Mouse (Mus musculus) liver, embryonic 13.5 days (tissue): Measurements from ENCODE around the gene Myadm. TPM values are rescaled to one million over a fixed set of nuclear protein-coding genes. Genes with fewer than 3 reads are reported as not detected.
"Not testable (repeated sequence)": the region's sequence is repeated elsewhere in the genome, so short reads cannot be mapped to it uniquely, and the experiment has no call there.

Source experiments
- ATAC-seq: fragments of 200-750 bp; cut with Nextera tagmentation; 2 replicates; pipeline ENCODE4 v1.8.0; 2017; ENCODE audit warnings: low read depth, mild to moderate bottlenecking, moderate number of reproducible peaks, moderate library complexity
- DNase-seq: peaks from one replicate; pipeline ENCODE4 v3.0.0; 2022
- H3K27ac ChIP-seq: fragments of 300-500 bp; sonication (generic); 2 replicates; pipeline ENCODE4 v1.5.1; 2015; ENCODE audit warnings: moderate library complexity, mild to moderate bottlenecking, inconsistent platforms
- H3K27me3 ChIP-seq: fragments of 300-500 bp; sonication (generic); 2 replicates; pipeline ENCODE4 v1.6.1; 2015; ENCODE audit warnings: mild to moderate bottlenecking, inconsistent platforms
- H3K36me3 ChIP-seq: fragments of 300-500 bp; sonication (generic); 2 replicates; pipeline ENCODE4 v1.6.1; 2015; ENCODE audit warnings: mild to moderate bottlenecking, inconsistent platforms
- H3K4me1 ChIP-seq: fragments of 300-500 bp; sonication (generic); replicated peaks from 2 replicates; pipeline ENCODE4 v1.6.1; 2015; ENCODE audit warnings: inconsistent platforms
- H3K4me2 ChIP-seq: fragments of 300-500 bp; sonication (generic); 2 replicates; pipeline ENCODE4 v1.6.1; 2015; ENCODE audit warnings: inconsistent platforms, mild to moderate bottlenecking, moderate library complexity
- H3K4me3 ChIP-seq: fragments of 300-500 bp; sonication (generic); replicated peaks from 2 replicates; pipeline ENCODE4 v1.5.1; 2015; ENCODE audit warnings: mild to moderate bottlenecking, inconsistent platforms
- H3K9ac ChIP-seq: fragments of 300-500 bp; sonication (generic); 2 replicates; pipeline ENCODE4 v1.6.1; 2015; ENCODE audit warnings: mild to moderate bottlenecking, inconsistent platforms
- H3K9me3 ChIP-seq: fragments of 300-500 bp; sonication (generic); replicated peaks from 2 replicates; pipeline ENCODE4 v1.6.1; 2016; ENCODE audit warnings: inconsistent platforms
- WGBS: fragments of 180-500 bp; shearing (Covaris S2); methylation state at CpG from one replicate; pipeline ENCODE4 v1.1.7; 2015; ENCODE audit not compliant: insufficient replicate concordance; 5-methylcytosine and 5-hydroxymethylcytosine counted together
- polyA plus RNA-seq: library from polyadenylated mRNA; unstranded; fragments of >200 nt; fragmentation: Nextera tagmentation; extraction: Ambion mirVana; gene quantifications from 2 replicates; pipeline ENCODE4 v1.2.1, GENCODE M21; 2015

Myadm gene
- polyA plus RNA-seq, 1 experiment from 2014 or later = 13.5 TPM

- no peak overlapping the region; the same call in 1 of the 2 replicates for H3K9ac ChIP-seq
- peaks cover 2% of the 10 kb centered on the region for H3K36me3 ChIP-seq
- ATAC-seq (no peak), DNase-seq (no peak)
- H3K4me1 ChIP-seq = peaks cover 65% of the 10 kb centered on the region
- peak overlapping the region; percentile 12; the same call in 1 of the 2 replicates for H3K4me3 ChIP-seq
- H3K27ac ChIP-seq = peak overlapping the region; percentile 5; the same call in 1 of the 2 replicates
- WGBS = 63% methylated on average over 3 of the region's 3 CpGs
- no peaks in the 10 kb centered on the region for H3K9me3 ChIP-seq
- H3K27me3 ChIP-seq = no peaks in the 10 kb centered on the region
- H3K4me2 ChIP-seq = peak overlapping the region; percentile 61
Observed at GRCm38 (mm10) chr7:3291764-3292163, 2.9 kb downstream of the Myadm start.

GRCm38 (mm10) chr7:3292271-3292670 is 3.4 kb downstream of the Myadm start:
- peak overlapping the region; percentile 5; the same call in 1 of the 2 replicates for H3K27ac ChIP-seq
- not testable (repeated sequence) for H3K9me3 ChIP-seq, ATAC-seq, DNase-seq, H3K27me3 ChIP-seq, H3K36me3 ChIP-seq, H3K4me3 ChIP-seq, H3K9ac ChIP-seq
- whole genome bisulfite sequencing = 55% methylated on average over 12 of the region's 12 CpGs
- peak overlapping the region; percentile 61 for H3K4me2 ChIP-seq
- peaks cover 65% of the 10 kb centered on the region for H3K4me1 ChIP-seq

GRCm38 (mm10) chr7:3292791-3293190 is 3.9 kb downstream of the Myadm start:
- peaks cover 65% of the 10 kb centered on the region for H3K4me1 ChIP-seq
- H3K4me3 ChIP-seq = peak overlapping the region; percentile 52
- peak overlapping the region; percentile 61 for H3K4me2 ChIP-seq
- peak; percentile 68 for ATAC-seq
- WGBS = 2% methylated on average over 14 of the region's 14 CpGs
- peaks cover 9% of the 10 kb centered on the region for H3K36me3 ChIP-seq
- peak; percentile 58 for DNase-seq
- no peaks in the 10 kb centered on the region for H3K9me3 ChIP-seq
- H3K9ac ChIP-seq = peak overlapping the region; percentile 33; the same call in 1 of the 2 replicates
- 0 out of 2 replicates have a peak overlapping the region, but pooled peaks have one; percentile 5 for H3K27ac ChIP-seq
- H3K27me3 ChIP-seq = no peaks in the 10 kb centered on the region

GRCm38 (mm10) chr7:3294794-3295193 is 5.9 kb downstream of the Myadm start:
- peaks cover 17% of the 10 kb centered on the region for H3K36me3 ChIP-seq
- ATAC-seq (no peak), DNase-seq (no peak)
- H3K9ac ChIP-seq = no peak overlapping the region
- H3K4me1 ChIP-seq = peaks cover 50% of the 10 kb centered on the region
- 39% methylated on average over 1 of the region's 1 CpGs for WGBS
- H3K4me3 ChIP-seq = no peak overlapping the region
- no peak overlapping the region for H3K4me2 ChIP-seq
- H3K27ac ChIP-seq = no peak overlapping the region
- H3K9me3 ChIP-seq = no peaks in the 10 kb centered on the region
- H3K27me3 ChIP-seq = 0 out of 2 replicates have a peak, but pooled peaks cover 3% of the 10 kb centered on the region

GRCm38 (mm10) chr7:3295321-3296110 is 6.6 kb downstream of the Myadm start:
- Histone ChIP-seq H3K4me1 (peaks cover 43% of the 10 kb centered on the region), H3K27me3 (peaks cover 6% of the 10 kb centered on the region), H3K27ac (no peak overlapping the region), H3K4me2 (no peak overlapping the region), H3K36me3 (peaks cover 17% of the 10 kb centered on the region), H3K9me3 (no peaks in the 10 kb centered on the region), H3K4me3 (no peak overlapping the region), H3K9ac (no peak overlapping the region)
- WGBS = 29% methylated on average over 5 of the region's 5 CpGs
- DNase-seq (no peak), ATAC-seq (no peak)

GRCm38 (mm10) chr7:3296711-3297110 is 7.8 kb downstream of the Myadm start:
- DNase-seq (no peak), ATAC-seq (no peak)
- H3K27me3 ChIP-seq = peaks cover 18% of the 10 kb centered on the region
- H3K4me2 ChIP-seq = no peak overlapping the region
- H3K36me3 ChIP-seq = peaks cover 17% of the 10 kb centered on the region
- no peaks in the 10 kb centered on the region for H3K9me3 ChIP-seq
- H3K4me1 ChIP-seq = peaks cover 31% of the 10 kb centered on the region
- no peak overlapping the region for H3K27ac ChIP-seq
- H3K4me3 ChIP-seq = no peak overlapping the region
- 83% methylated on average over 16 of the region's 16 CpGs for WGBS
- no peak overlapping the region for H3K9ac ChIP-seq

- Histone ChIP-seq H3K27ac (no peak overlapping the region), H3K9ac (no peak overlapping the region), H3K4me1 (peaks cover 15% of the 10 kb centered on the region), H3K9me3 (no peaks in the 10 kb centered on the region), H3K4me3 (no peak overlapping the region), H3K4me2 (no peak overlapping the region), H3K27me3 (peaks cover 52% of the 10 kb centered on the region), H3K36me3 (peaks cover 17% of the 10 kb centered on the region)
- ATAC-seq (no peak), DNase-seq (no peak)
- 43% methylated on average over 7 of the region's 7 CpGs for WGBS
Observed at GRCm38 (mm10) chr7:3299941-3300617, 11.2 kb downstream of the Myadm start.

GRCm38 (mm10) chr7:3300891-3301627 is 12.2 kb downstream of the Myadm start:
- H3K4me3 ChIP-seq = no peak overlapping the region
- peaks cover 62% of the 10 kb centered on the region for H3K27me3 ChIP-seq
- H3K27ac ChIP-seq = no peak overlapping the region
- no peak overlapping the region for H3K9ac ChIP-seq
- no peaks in the 10 kb centered on the region for H3K9me3 ChIP-seq
- DNase-seq (no peak), ATAC-seq (no peak)
- H3K4me2 ChIP-seq = no peak overlapping the region
- 50% methylated on average over 8 of the region's 8 CpGs for WGBS
- peaks cover 17% of the 10 kb centered on the region for H3K36me3 ChIP-seq
- peaks cover 10% of the 10 kb centered on the region for H3K4me1 ChIP-seq

- Histone ChIP-seq H3K4me2 (peak overlapping the region; percentile 50), H3K27me3 (peaks cover 68% of the 10 kb centered on the region), H3K9ac (no peak overlapping the region), H3K9me3 (no peaks in the 10 kb centered on the region), H3K27ac (no peak overlapping the region), H3K4me3 (peak overlapping the region; percentile 25), H3K36me3 (peaks cover 14% of the 10 kb centered on the region), H3K4me1 (peaks cover 10% of the 10 kb centered on the region)
- DNase-seq = no peak
- ATAC-seq = peak; percentile 41; the same call in 1 of the 2 replicates
- 4% methylated on average over 33 of the region's 33 CpGs for WGBS
Observed at GRCm38 (mm10) chr7:3301628-3302555, 13.0 kb downstream of the Myadm start.

- Histone ChIP-seq H3K27me3 (peaks cover 68% of the 10 kb centered on the region), H3K36me3 (peaks cover 8% of the 10 kb centered on the region; the same call in 1 of the 2 replicates), H3K9me3 (no peaks in the 10 kb centered on the region), H3K9ac (no peak overlapping the region), H3K4me3 (peak overlapping the region; percentile 28; the same call in 1 of the 2 replicates), H3K27ac (no peak overlapping the region), H3K4me1 (peaks cover 10% of the 10 kb centered on the region), H3K4me2 (peak overlapping the region; percentile 50)
- 1% methylated on average over 16 of the region's 16 CpGs for WGBS
- no peak for ATAC-seq
- no peak for DNase-seq
Observed at GRCm38 (mm10) chr7:3302556-3303275, 13.8 kb downstream of the Myadm start.
